27 mouse cellular contexts compared by ENCODE assay signal in genomic region chr9:67170047-67170446, GRCm38 (mm10).
DNase-seq lines count a peak whose midpoint lies in the region; ATAC-seq and TF ChIP-seq lines count a peak whose summit lies in the region.
"Had no signal": no experiment of that assay in that cellular context is flagged by ENCODE, and none has a peak within 500 bp of the region (broad histone marks: within the 10 kb centered on the region; RNA-seq: fewer than 3 reads in every experiment).

No protein-coding gene starts in this region.

- no peak for DNase-seq in heart, embryonic 10.5 days (ENCODE audit: low spot score)
- DNase-seq in heart, postnatal 10 days: no peak
- no peak for DNase-seq in heart, postnatal 14 days
- no peak for DNase-seq in liver
- no peak for DNase-seq in stomach, postnatal 0 days (ENCODE audit: low spot score)
- DNase-seq: adrenal gland, adult 8-10 months; cerebellum, adult 2 months; cerebellum, postnatal 14 days; forebrain, postnatal 0 days; kidney, adult 18-20 months; kidney, postnatal 4 days; right cerebral cortex, postnatal 4 days; thymus, postnatal 4 days had no signal

- H3K27ac ChIP-seq in heart, embryonic 10.5 days: peak overlapping the region; percentile 82
- H3K27ac ChIP-seq in heart, embryonic 15.5 days: peak overlapping the region; percentile 79
- peak overlapping the region; percentile 50; the same call in 1 of the 2 replicates for H3K27ac ChIP-seq in liver, embryonic 12.5 days
- peak overlapping the region; percentile 40; the same call in 1 of the 2 replicates for H3K27ac ChIP-seq in stomach, embryonic 15.5 days
- H3K27ac ChIP-seq in stomach, postnatal 0 days (replicated peaks): no peak overlapping the region
- H3K27ac ChIP-seq: embryonic facial prominence, embryonic 10.5 days; embryonic facial prominence, embryonic 15.5 days; forebrain, embryonic 12.5 days; kidney, embryonic 15.5 days; limb, embryonic 13.5 days; liver, embryonic 15.5 days; macrophage; midbrain, embryonic 13.5 days; neural tube, embryonic 13.5 days had no signal

- H3K27me3 ChIP-seq in heart, embryonic 10.5 days (ENCODE audit: insufficient read depth, poor library complexity, severe bottlenecking): no peaks in the 10 kb centered on the region
- H3K27me3 ChIP-seq in heart, embryonic 15.5 days: no peaks in the 10 kb centered on the region
- no peaks in the 10 kb centered on the region for H3K27me3 ChIP-seq in liver, embryonic 12.5 days (replicated peaks)
- H3K27me3 ChIP-seq in stomach, embryonic 15.5 days (replicated peaks): no peaks in the 10 kb centered on the region
- no peaks in the 10 kb centered on the region for H3K27me3 ChIP-seq in stomach, postnatal 0 days (ENCODE audit: control insufficient read depth, insufficient read depth, low read length)
- H3K27me3 ChIP-seq: embryonic facial prominence, embryonic 15.5 days; forebrain, embryonic 12.5 days; kidney, embryonic 15.5 days; limb, embryonic 13.5 days; liver, embryonic 15.5 days; midbrain, embryonic 13.5 days; neural tube, embryonic 13.5 days had no signal

- WGBS in heart, embryonic 10.5 days: 67% methylated on average over 3 of the region's 3 CpGs
- WGBS in heart, embryonic 15.5 days: 73% methylated on average over 3 of the region's 3 CpGs
- 54% methylated on average over 3 of the region's 3 CpGs for WGBS in liver, embryonic 12.5 days (ENCODE audit: insufficient replicate concordance)
- WGBS in stomach, embryonic 15.5 days: 62% methylated on average over 3 of the region's 3 CpGs
- 59% methylated on average over 3 of the region's 3 CpGs for WGBS in stomach, postnatal 0 days

- 0 out of 2 replicates have a peak overlapping the region, but pooled peaks have one; percentile 1 for H3K4me2 ChIP-seq in heart, embryonic 15.5 days
- peak overlapping the region; percentile 17; the same call in 1 of the 2 replicates for H3K4me2 ChIP-seq in liver, embryonic 12.5 days
- no peak overlapping the region for H3K4me2 ChIP-seq in stomach, embryonic 15.5 days
- H3K4me2 ChIP-seq in stomach, postnatal 0 days (replicated peaks; ENCODE audit: low read depth): no peak overlapping the region
- H3K4me2 ChIP-seq: embryonic facial prominence, embryonic 15.5 days; forebrain, embryonic 12.5 days; kidney, embryonic 15.5 days; limb, embryonic 13.5 days; liver, embryonic 15.5 days; midbrain, embryonic 13.5 days; neural tube, embryonic 13.5 days had no signal

- TF ChIP-seq CTCF in stomach, postnatal 0 days (IDR thresholded peaks at IDR 0.05; ENCODE audit: low read depth): no peak

- intact Hi-C loops in heart, postnatal 10 days (cut with DNase I): no loop called here
- intact Hi-C loops in heart, postnatal 14 days (cut with DNase I): no loop called here

- H3K9ac ChIP-seq in heart, embryonic 15.5 days: no peak overlapping the region
- H3K9ac ChIP-seq in liver, embryonic 12.5 days: no peak overlapping the region
- H3K9ac ChIP-seq in stomach, embryonic 15.5 days: no peak overlapping the region
- no peak overlapping the region for H3K9ac ChIP-seq in stomach, postnatal 0 days (ENCODE audit: low read length)
- H3K9ac ChIP-seq: embryonic facial prominence, embryonic 15.5 days; forebrain, embryonic 12.5 days; forebrain, postnatal 0 days; kidney, embryonic 15.5 days; limb, embryonic 13.5 days; liver, embryonic 15.5 days; midbrain, embryonic 13.5 days had no signal

- no peak for ATAC-seq in heart, embryonic 15.5 days (replicated peaks; ENCODE audit: insufficient number of reproducible peaks, insufficient read depth, low FRiP score, low read depth)
- ATAC-seq in liver, embryonic 12.5 days: no peak
- no peak for ATAC-seq in stomach, embryonic 15.5 days (ENCODE audit: insufficient read depth, low FRiP score, low read depth)
- no peak for ATAC-seq in stomach, postnatal 0 days (ENCODE audit: low FRiP score, low TSS enrichment)
- ATAC-seq: forebrain, postnatal 0 days; hindbrain, embryonic 16.5 days; midbrain, embryonic 13.5 days had no signal

- H3K9me3 ChIP-seq in heart, embryonic 10.5 days: 0 out of 2 replicates have a peak, but pooled peaks cover 3% of the 10 kb centered on the region
- no peaks in the 10 kb centered on the region for H3K9me3 ChIP-seq in heart, embryonic 15.5 days (replicated peaks)
- peaks cover 11% of the 10 kb centered on the region for H3K9me3 ChIP-seq in liver, embryonic 12.5 days (replicated peaks)
- no peaks in the 10 kb centered on the region for H3K9me3 ChIP-seq in stomach, embryonic 15.5 days
- no peaks in the 10 kb centered on the region for H3K9me3 ChIP-seq in stomach, postnatal 0 days (ENCODE audit: control insufficient read depth, low read length)
- H3K9me3 ChIP-seq: embryonic facial prominence, embryonic 15.5 days; G1E; liver, embryonic 15.5 days; neural tube, embryonic 13.5 days had no signal

- no peaks in the 10 kb centered on the region for H3K36me3 ChIP-seq in heart, embryonic 10.5 days
- no peaks in the 10 kb centered on the region for H3K36me3 ChIP-seq in heart, embryonic 15.5 days
- no peaks in the 10 kb centered on the region for H3K36me3 ChIP-seq in liver, embryonic 12.5 days
- no peaks in the 10 kb centered on the region for H3K36me3 ChIP-seq in stomach, embryonic 15.5 days
- no peaks in the 10 kb centered on the region for H3K36me3 ChIP-seq in stomach, postnatal 0 days (ENCODE audit: control insufficient read depth, insufficient read depth, low read length)
- H3K36me3 ChIP-seq: embryonic facial prominence, embryonic 10.5 days; embryonic facial prominence, embryonic 15.5 days; forebrain, embryonic 12.5 days; G1E; kidney, embryonic 15.5 days; limb, embryonic 13.5 days; liver, embryonic 15.5 days; midbrain, embryonic 13.5 days; neural tube, embryonic 13.5 days had no signal

- no peak for TF ChIP-seq EP300 in stomach, postnatal 0 days (optimal IDR thresholded peaks at IDR 0.05)

- H3K4me1 ChIP-seq in heart, embryonic 10.5 days: peaks cover 27% of the 10 kb centered on the region
- peaks cover 23% of the 10 kb centered on the region for H3K4me1 ChIP-seq in heart, embryonic 15.5 days (replicated peaks)
- peaks cover 15% of the 10 kb centered on the region for H3K4me1 ChIP-seq in liver, embryonic 12.5 days
- no peaks in the 10 kb centered on the region for H3K4me1 ChIP-seq in stomach, embryonic 15.5 days
- H3K4me1 ChIP-seq in stomach, postnatal 0 days (replicated peaks; ENCODE audit: control insufficient read depth, insufficient read depth): no peaks in the 10 kb centered on the region
- H3K4me1 ChIP-seq: forebrain, embryonic 12.5 days; midbrain, embryonic 13.5 days had no signal

- no peak overlapping the region for H3K4me3 ChIP-seq in heart, embryonic 10.5 days
- no peak overlapping the region for H3K4me3 ChIP-seq in heart, embryonic 15.5 days
- H3K4me3 ChIP-seq in liver, embryonic 12.5 days: no peak overlapping the region
- no peak overlapping the region for H3K4me3 ChIP-seq in stomach, embryonic 15.5 days (replicated peaks)
- no peak overlapping the region for H3K4me3 ChIP-seq in stomach, postnatal 0 days (ENCODE audit: low read depth, low read length)
- H3K4me3 ChIP-seq: embryonic facial prominence, embryonic 10.5 days; embryonic facial prominence, embryonic 15.5 days; forebrain, embryonic 12.5 days; kidney, embryonic 15.5 days; limb, embryonic 13.5 days; liver, embryonic 15.5 days; midbrain, embryonic 13.5 days; neural tube, embryonic 13.5 days had no signal

Comparison
In these comparisons a context has a peak if more than half of its experiments do, and no peak if none do; other contexts are left out.
1. H3K4me2 ChIP-seq: peak in heart, embryonic 15.5 days (single experiment) and liver, embryonic 12.5 days (single experiment); none in stomach, embryonic 15.5 days (single experiment) and stomach, postnatal 0 days (single experiment).